Mouse (Mus musculus) G1E (cell line): ENCODE results near the gene Myo18a.

Experiments
- CTCF ChIP-seq: IDR thresholded peaks from 2 replicates; pipeline ENCODE4 v1.5.1; 2012; ENCODE audit warnings: low read depth, low read length, inconsistent platforms, mixed read lengths
- GATA2 ChIP-seq: IDR thresholded peaks from 2 replicates; pipeline ENCODE4 v1.6.1; 2012; ENCODE audit warnings: low read depth, low read length, inconsistent platforms, borderline replicate concordance
- TAL1 ChIP-seq: conservative IDR thresholded peaks from 2 replicates; pipeline ENCODE4 v1.6.1; 2012; ENCODE audit warnings: low read depth, low read length, inconsistent platforms, mixed read lengths

DNA sequence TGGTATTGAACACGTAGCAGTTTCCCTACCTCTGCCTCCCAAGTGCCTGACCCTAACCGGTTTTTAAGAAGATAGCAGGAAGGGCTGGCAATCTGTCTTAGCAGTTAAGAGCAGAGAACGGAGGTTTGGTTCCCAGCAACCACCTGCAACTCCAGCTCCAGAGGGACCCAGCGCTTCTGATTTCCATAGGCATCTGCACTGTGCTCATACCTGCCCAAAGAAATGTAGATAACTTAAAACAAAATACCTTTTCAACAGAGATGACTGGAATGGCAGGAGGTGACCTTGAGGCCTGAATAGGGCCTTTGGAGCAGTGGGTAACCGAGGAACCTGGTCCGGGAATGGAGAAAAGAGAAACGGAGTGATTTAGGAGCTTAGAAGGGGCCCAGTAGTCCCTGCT is 24.5 kb upstream of the Myo18a start:
- TF ChIP-seq CTCF (no peak), TAL1 (no peak), GATA2 (no peak)
